Mouse (Mus musculus) kidney, postnatal 0 days (tissue): ENCODE results near the gene Cnnm3. TPM values are rescaled to one million over a fixed set of nuclear protein-coding genes. Genes with fewer than 3 reads are reported as not detected.

Experiments used
- ATAC-seq: fragments of 200-750 bp; cut with Nextera tagmentation; replicated peaks from 2 replicates; pipeline ENCODE4 v1.8.0; 2017; ENCODE audit warnings: low read depth, moderate number of reproducible peaks, moderate TSS enrichment, moderate library complexity; ENCODE audit not compliant: low FRiP score
- DNase-seq: peaks from one replicate; pipeline ENCODE4 v3.0.0-alpha.2; 2016; ENCODE audit warnings: low spot score
- H3K27ac ChIP-seq: fragments of 300-500 bp; sonication (generic); 2 replicates; pipeline ENCODE4 v1.5.1; 2014; ENCODE audit warnings: mild to moderate bottlenecking
- H3K27me3 ChIP-seq: fragments of 300-500 bp; sonication (generic); 2 replicates; pipeline ENCODE4 v1.6.1; 2014; ENCODE audit warnings: low read length, mixed read lengths; ENCODE audit not compliant: insufficient read depth
- H3K36me3 ChIP-seq: fragments of 300-500 bp; sonication (generic); 2 replicates; pipeline ENCODE4 v1.6.1; 2014; ENCODE audit warnings: low read length, mixed read lengths; ENCODE audit not compliant: insufficient read depth
- H3K4me1 ChIP-seq: fragments of 300-500 bp; sonication (generic); replicated peaks from 2 replicates; pipeline ENCODE4 v1.6.1; 2014; ENCODE audit warnings: antibody characterized with exemption, low read length, mixed read lengths; ENCODE audit not compliant: insufficient read depth
- H3K4me2 ChIP-seq: fragments of 300-500 bp; sonication (generic); 2 replicates; pipeline ENCODE4 v1.6.1; 2014; ENCODE audit warnings: mild to moderate bottlenecking, low read length, moderate library complexity, mixed read lengths
- H3K4me3 ChIP-seq: fragments of 300-500 bp; sonication (generic); replicated peaks from 2 replicates; pipeline ENCODE4 v1.5.1; 2014; ENCODE audit warnings: low read depth, low read length
- H3K9ac ChIP-seq: fragments of 300-500 bp; sonication (generic); 2 replicates; pipeline ENCODE4 v1.6.1; 2014; ENCODE audit warnings: low read depth, low read length
- H3K9me3 ChIP-seq: fragments of 300-500 bp; sonication (generic); replicated peaks from 2 replicates; pipeline ENCODE4 v1.6.1; 2016; ENCODE audit warnings: low read length, inconsistent platforms, mixed read lengths
- CTCF ChIP-seq: IDR thresholded peaks from 2 replicates; pipeline ENCODE4 v1.5.1; 2016; ENCODE audit warnings: antibody characterized with exemption, low read depth, mild to moderate bottlenecking, moderate library complexity
- WGBS: fragments of 180-500 bp; shearing (Covaris S2); extraction: QIAGEN DNeasy Blood & Tissue Kit; methylation state at CpG from one replicate; pipeline ENCODE4 v1.1.7; 2014; 5-methylcytosine and 5-hydroxymethylcytosine counted together
- polyA plus RNA-seq: library from polyadenylated mRNA; unstranded; fragments of >200 nt; fragmentation: Nextera tagmentation; extraction: Ambion mirVana; gene quantifications from 2 replicates; pipeline ENCODE4 v1.2.1, GENCODE M21; 2015

Cnnm3 gene
- polyA plus RNA-seq, 1 experiment from 2014 or later = 3.4 TPM

DNA sequence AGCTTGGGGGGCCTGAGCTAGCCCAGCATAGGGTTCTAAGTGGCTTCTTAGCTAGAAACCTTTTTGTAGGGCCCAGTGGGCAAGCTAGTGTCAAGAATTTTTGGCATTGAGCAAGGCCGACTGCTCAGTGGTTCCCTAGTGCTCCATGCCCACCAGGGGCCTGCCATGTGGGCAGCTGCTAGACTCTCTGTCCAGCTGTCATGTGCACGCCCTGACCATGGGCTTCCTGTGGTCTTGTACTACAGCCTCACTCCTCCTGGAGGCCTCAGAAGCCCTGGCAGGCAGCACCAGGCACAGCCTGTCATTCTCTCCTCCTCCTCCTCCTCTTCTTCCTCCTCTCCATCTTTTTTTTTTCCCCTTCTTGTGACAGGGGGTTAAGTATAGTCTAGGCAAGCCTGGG, 14.4 kb upstream of the Cnnm3 start:
- Histone ChIP-seq H3K4me1 (no peaks in the 10 kb centered on the region), H3K36me3 (peaks cover 21% of the 10 kb centered on the region), H3K27me3 (no peaks in the 10 kb centered on the region), H3K4me2 (no peak overlapping the region), H3K9me3 (no peaks in the 10 kb centered on the region), H3K9ac (no peak overlapping the region), H3K27ac (no peak overlapping the region), H3K4me3 (no peak overlapping the region)
- ATAC-seq (no peak), DNase-seq (no peak)
- 77% methylated on average over 2 of the region's 2 CpGs for WGBS
- TF ChIP-seq CTCF = no peak

DNA sequence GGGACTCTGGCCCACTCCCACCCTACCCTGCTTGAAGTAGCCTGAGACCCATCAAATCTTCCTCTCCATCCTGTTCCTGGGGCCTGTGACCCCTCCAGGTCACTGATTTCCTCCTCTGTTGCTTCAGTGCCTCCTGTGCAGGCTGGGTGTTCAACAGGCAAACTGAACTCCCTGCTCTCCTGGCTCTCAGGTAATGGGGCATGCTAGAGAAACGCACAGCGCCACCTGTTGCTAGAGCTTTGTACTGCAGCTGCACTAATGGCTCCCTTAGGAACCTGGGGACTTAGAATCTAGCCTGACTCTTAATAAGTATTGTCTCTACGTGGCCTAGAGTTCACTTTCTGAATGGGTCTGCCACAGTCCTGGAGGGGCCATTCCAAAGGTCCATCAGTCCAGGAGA, 10.4 kb upstream of the Cnnm3 start:
- Histone ChIP-seq H3K27me3 (no peaks in the 10 kb centered on the region), H3K4me2 (no peak overlapping the region), H3K9me3 (no peaks in the 10 kb centered on the region), H3K9ac (no peak overlapping the region), H3K4me1 (no peaks in the 10 kb centered on the region), H3K4me3 (no peak overlapping the region), H3K36me3 (peaks cover 23% of the 10 kb centered on the region), H3K27ac (no peak overlapping the region)
- 4% methylated on average over 3 of the region's 3 CpGs for WGBS
- DNase-seq = peak; percentile 82
- TF ChIP-seq CTCF = peak; percentile 93
- ATAC-seq = peak; percentile 60

DNA sequence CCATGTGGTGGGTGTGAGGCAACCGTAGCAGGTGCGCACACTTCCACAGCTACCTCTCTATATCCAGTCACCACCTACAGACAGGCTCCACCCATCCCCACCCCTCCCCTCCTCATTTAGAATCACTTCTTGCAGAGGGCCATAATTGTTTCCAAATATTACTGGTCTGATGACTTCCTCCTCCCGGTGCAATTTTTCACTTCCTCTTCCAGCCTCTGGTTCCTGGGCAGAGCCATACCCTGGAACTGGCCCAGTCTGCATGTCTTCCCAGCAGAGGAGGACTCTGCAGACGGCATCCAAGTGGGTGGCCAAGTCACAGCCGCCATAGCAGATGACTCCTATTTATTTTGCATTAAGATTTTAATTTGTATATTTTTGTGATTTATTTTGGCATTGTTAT, 3.4 kb upstream of the Cnnm3 start:
- Histone ChIP-seq H3K27me3 (no peaks in the 10 kb centered on the region), H3K36me3 (peaks cover 2% of the 10 kb centered on the region; the same call in 1 of the 2 replicates), H3K27ac (no peak overlapping the region), H3K9me3 (no peaks in the 10 kb centered on the region), H3K4me3 (no peak overlapping the region), H3K4me2 (no peak overlapping the region), H3K4me1 (peaks cover 5% of the 10 kb centered on the region; the same call in 1 of the 2 replicates), H3K9ac (no peak overlapping the region)
- 71% methylated on average over 5 of the region's 5 CpGs for WGBS
- DNase-seq = no peak
- ATAC-seq = no peak
- TF ChIP-seq CTCF = no peak

DNA sequence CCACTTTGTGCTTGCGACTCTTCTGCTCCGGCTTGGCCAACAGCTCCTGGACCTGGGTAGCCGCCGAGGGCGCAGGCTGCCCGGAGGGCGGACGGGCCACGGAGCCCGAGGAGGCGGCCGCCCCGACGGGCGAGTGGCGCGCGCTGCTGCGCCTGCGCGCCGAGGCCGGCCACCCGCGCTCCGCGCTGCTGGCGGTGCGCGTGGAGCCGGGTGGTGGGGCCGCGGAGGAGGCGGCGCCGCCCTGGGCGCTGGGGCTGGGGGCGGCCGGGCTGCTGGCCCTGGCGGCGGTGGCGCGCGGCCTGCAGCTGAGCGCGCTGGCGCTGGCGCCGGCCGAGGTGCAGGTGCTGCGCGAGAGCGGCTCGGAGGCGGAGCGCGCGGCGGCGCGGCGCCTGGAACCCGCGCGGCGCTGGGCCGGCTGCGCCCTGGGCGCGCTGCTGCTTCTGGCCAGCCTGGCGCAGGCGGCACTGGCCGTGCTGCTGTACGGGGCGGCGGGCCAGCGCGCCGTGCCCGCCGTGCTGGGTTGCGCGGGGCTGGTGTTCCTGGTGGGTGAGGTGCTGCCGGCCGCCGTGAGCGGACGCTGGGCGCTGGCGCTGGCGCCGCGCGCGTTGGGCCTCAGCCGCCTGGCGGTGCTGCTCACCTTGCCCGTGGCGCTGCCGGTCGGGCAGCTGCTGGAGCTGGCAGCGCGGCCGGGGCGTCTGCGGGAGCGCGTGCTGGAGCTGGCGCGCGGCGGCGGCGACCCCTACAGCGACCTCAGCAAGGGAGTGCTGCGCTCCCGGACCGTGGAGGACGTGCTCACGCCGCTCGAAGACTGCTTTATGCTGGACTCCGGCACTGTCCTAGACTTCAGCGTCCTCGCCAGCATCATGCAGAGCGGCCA, 660 bp downstream of the Cnnm3 start:
- TF ChIP-seq CTCF = no peak; the same call in 1 of the 2 replicates
- no peaks in the 10 kb centered on the region for H3K36me3 ChIP-seq
- H3K4me1 ChIP-seq = peaks cover 14% of the 10 kb centered on the region; the same call in 1 of the 2 replicates
- peak overlapping the region; percentile 99 for H3K27ac ChIP-seq
- H3K9ac ChIP-seq = peak overlapping the region; percentile 95
- peak overlapping the region; percentile 96 for H3K4me3 ChIP-seq
- H3K9me3 ChIP-seq = no peaks in the 10 kb centered on the region
- WGBS = under 1% methylated on average over 112 of the region's 126 CpGs
- peak overlapping the region; percentile 96 for H3K4me2 ChIP-seq
- DNase-seq (no peak), ATAC-seq (peak; percentile 52)
- H3K27me3 ChIP-seq = no peaks in the 10 kb centered on the region

DNA sequence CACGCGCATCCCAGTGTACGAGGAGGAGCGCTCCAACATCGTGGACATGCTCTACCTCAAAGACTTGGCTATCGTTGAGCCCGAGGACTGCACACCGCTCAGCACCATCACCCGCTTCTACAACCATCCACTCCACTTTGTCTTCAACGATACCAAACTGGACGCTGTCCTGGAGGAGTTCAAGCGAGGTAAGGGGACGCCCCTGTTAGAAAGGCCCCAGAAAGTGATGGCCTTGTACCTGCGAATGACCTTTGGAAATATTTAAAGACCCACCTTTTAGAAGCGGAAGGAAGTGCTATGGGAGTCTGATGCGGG, 1.3 kb downstream of the Cnnm3 start:
- WGBS = 2% methylated on average over 16 of the region's 16 CpGs
- Histone ChIP-seq H3K27ac (peak overlapping the region; percentile 99), H3K4me3 (peak overlapping the region; percentile 96), H3K27me3 (no peaks in the 10 kb centered on the region), H3K4me1 (peaks cover 14% of the 10 kb centered on the region; the same call in 1 of the 2 replicates), H3K4me2 (peak overlapping the region; percentile 96), H3K36me3 (no peaks in the 10 kb centered on the region), H3K9me3 (no peaks in the 10 kb centered on the region), H3K9ac (peak overlapping the region; percentile 95)
- no peak for TF ChIP-seq CTCF
- ATAC-seq (no peak), DNase-seq (no peak)

DNA sequence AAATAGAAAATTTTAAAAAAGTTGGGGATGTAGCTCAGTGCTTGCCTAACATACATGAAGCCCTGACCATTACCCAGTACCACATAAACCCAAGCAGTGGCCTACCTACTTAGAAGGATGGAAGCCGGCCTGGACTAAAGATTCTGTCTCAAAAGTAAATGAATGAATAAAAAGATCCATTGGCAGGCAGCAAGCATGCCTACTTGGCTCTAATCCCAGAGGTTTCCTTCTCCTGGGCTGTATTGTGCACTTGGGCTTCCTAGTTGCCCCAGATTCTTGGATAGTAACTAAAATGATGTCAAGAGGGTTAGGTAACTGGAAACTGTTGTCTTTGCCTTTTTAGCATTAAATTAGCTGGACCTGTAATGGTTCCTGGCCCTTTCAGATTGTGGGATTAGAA, 1.6 kb downstream of the Cnnm3 start:
- WGBS = 10% methylated on average over 1 of the region's 1 CpGs
- peaks cover 14% of the 10 kb centered on the region; the same call in 1 of the 2 replicates for H3K4me1 ChIP-seq
- no peak for TF ChIP-seq CTCF
- peak overlapping the region; percentile 96 for H3K4me3 ChIP-seq
- H3K9ac ChIP-seq = peak overlapping the region; percentile 95; the same call in 1 of the 2 replicates
- no peak overlapping the region for H3K27ac ChIP-seq
- H3K4me2 ChIP-seq = peak overlapping the region; percentile 96
- 0 out of 2 replicates have a peak, but pooled peaks cover under 1% of the 10 kb centered on the region for H3K36me3 ChIP-seq
- H3K9me3 ChIP-seq = no peaks in the 10 kb centered on the region
- DNase-seq (no peak), ATAC-seq (no peak)
- H3K27me3 ChIP-seq = no peaks in the 10 kb centered on the region
